Mouse (Mus musculus) hindbrain, embryonic 14.5 days (tissue): ENCODE measurements at regions not wholly inside any gene's neighbourhood (a gene's known extent, or its start where the extent isn't known, plus 50 kb on each side); places are given as distances from the start of the nearest gene placed in this dataset.
A peak's percentile ranks its signal among the peaks of the same experiment; 100 is the strongest.

Experiments
- ATAC-seq: fragments of 200-750 bp; cut with Nextera tagmentation; 2 replicates; pipeline ENCODE4 v1.8.0; 2017; ENCODE audit warnings: moderate number of reproducible peaks, mild to moderate bottlenecking, moderate TSS enrichment, moderate library complexity; ENCODE audit not compliant: low FRiP score
- DNase-seq: peaks from one replicate; pipeline ENCODE4 v3.0.0-alpha.2; 2015; ENCODE audit warnings: low spot score
- H3K27ac ChIP-seq: fragments of 300-500 bp; sonication (generic); 2 replicates; pipeline ENCODE4 v1.5.1; 2014; ENCODE audit warnings: mild to moderate bottlenecking, moderate library complexity
- H3K27me3 ChIP-seq: fragments of 300-500 bp; sonication (generic); 2 replicates; pipeline ENCODE4 v1.6.1; 2014; ENCODE audit warnings: mild to moderate bottlenecking, low read length, mixed read lengths; ENCODE audit not compliant: control insufficient read depth, insufficient read depth
- H3K36me3 ChIP-seq: fragments of 300-500 bp; sonication (generic); replicated peaks from 2 replicates; pipeline ENCODE4 v1.6.1; 2014; ENCODE audit not compliant: control insufficient read depth, insufficient read depth
- H3K4me1 ChIP-seq: fragments of 300-500 bp; sonication (generic); replicated peaks from 2 replicates; pipeline ENCODE4 v1.6.1; 2014; ENCODE audit warnings: antibody characterized with exemption, low read length, mixed read lengths; ENCODE audit not compliant: control insufficient read depth, insufficient read depth
- H3K4me2 ChIP-seq: fragments of 300-500 bp; sonication (generic); replicated peaks from 2 replicates; pipeline ENCODE4 v1.6.1; 2014; ENCODE audit warnings: mild to moderate bottlenecking, moderate library complexity
- H3K4me3 ChIP-seq: fragments of 300-500 bp; sonication (generic); replicated peaks from 2 replicates; pipeline ENCODE4 v1.5.1; 2014; ENCODE audit warnings: mild to moderate bottlenecking, low read length
- H3K9ac ChIP-seq: fragments of 300-500 bp; sonication (generic); 2 replicates; pipeline ENCODE4 v1.6.1; 2014
- H3K9me3 ChIP-seq: fragments of 300-500 bp; sonication (generic); 2 replicates; pipeline ENCODE4 v1.6.1; 2016; ENCODE audit warnings: low read length; ENCODE audit not compliant: control insufficient read depth
- WGBS: fragments of 180-500 bp; shearing (Covaris S2); extraction: QIAGEN DNeasy Blood & Tissue Kit; methylation state at CpG from one replicate; pipeline ENCODE4 v1.1.7; 2014; 5-methylcytosine and 5-hydroxymethylcytosine counted together

DNA sequence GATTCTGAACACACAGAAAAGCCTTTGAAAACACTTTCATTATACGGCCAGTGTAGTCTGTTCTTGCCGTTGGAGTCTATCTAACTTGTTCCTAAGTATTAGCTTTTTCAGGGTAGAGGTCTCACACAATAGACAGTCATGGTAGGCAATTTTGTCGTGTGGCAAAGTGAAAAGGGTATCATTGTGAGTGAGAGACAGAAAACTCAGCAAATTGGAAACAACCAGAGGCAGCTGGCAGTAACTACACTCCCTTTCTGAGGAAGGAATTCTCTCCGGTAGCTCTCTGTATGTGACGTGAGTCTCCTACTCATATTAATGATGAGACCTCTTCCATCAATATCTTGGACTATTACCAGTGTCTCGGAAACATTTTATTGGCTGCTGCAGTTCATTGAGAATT, 413.8 kb upstream of the Hnrnpa3 start:
- Histone ChIP-seq H3K4me2 (no peak overlapping the region), H3K27me3 (no peaks in the 10 kb centered on the region), H3K36me3 (no peaks in the 10 kb centered on the region), H3K27ac (peak overlapping the region; percentile 86), H3K4me3 (no peak overlapping the region), H3K9me3 (no peaks in the 10 kb centered on the region), H3K9ac (no peak overlapping the region), H3K4me1 (peaks cover 26% of the 10 kb centered on the region)
- DNase-seq: no peak
- 40% methylated on average over 6 of the region's 6 CpGs for WGBS
- ATAC-seq: no peak

DNA sequence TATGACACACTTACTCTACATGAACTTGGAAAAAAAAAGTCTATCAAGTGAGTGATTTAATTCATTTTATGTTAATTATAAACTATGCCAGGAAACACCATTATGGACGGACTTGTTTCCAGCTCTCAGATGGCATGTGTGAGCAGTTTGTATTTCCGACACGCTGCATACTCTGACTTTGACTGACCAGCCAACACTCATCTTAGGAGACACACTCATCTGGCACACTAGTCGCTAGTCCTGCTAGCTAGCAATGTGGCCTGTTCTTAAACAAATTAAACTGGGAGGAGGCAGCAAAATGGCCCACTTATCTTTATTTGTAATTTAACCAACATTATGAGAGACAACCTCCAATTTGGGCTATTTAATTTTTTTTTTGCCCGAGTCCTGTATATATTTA, 413.4 kb upstream of the Hnrnpa3 start:
- Histone ChIP-seq H3K4me1 (peaks cover 26% of the 10 kb centered on the region), H3K4me2 (peak overlapping the region; percentile 36), H3K9ac (no peak overlapping the region), H3K36me3 (no peaks in the 10 kb centered on the region), H3K9me3 (no peaks in the 10 kb centered on the region), H3K27ac (peak overlapping the region; percentile 86), H3K4me3 (no peak overlapping the region), H3K27me3 (no peaks in the 10 kb centered on the region)
- no peak for ATAC-seq
- 56% methylated on average over 5 of the region's 5 CpGs for WGBS
- DNase-seq: no peak

DNA sequence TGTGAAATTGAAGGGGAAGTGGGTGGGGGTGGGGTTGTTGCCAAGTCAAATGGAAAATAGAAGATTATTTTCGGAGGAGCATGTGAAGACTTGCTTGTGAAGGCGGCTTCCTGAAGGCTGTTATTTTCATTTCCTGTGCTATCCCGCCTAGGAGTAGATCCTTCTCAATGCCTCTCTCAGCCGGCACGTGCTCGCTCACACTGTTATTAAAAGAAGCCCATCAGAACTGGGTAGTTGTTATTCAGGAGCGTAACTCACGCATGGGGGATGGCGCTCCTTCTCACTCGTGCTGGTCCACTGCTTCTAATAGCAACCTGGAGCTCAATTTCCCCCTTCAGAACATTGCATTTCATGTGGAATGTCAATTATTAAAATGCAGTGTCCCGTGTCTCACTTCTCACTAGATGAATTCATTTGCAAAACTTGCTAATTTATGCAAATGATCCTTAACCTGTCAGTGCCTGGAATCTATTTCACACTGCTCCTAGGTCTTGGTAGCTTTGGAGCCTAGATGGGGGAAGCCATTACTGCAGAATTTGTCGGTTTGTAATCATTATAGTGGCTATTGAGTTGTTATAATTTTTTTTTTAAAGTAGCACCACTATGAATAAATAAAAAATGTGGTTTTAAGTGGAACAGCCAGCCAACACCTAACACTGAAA, 412.8 kb upstream of the Hnrnpa3 start:
- Histone ChIP-seq H3K9ac (no peak overlapping the region), H3K4me1 (peaks cover 26% of the 10 kb centered on the region), H3K36me3 (no peaks in the 10 kb centered on the region), H3K27me3 (no peaks in the 10 kb centered on the region), H3K4me2 (peak overlapping the region; percentile 36), H3K9me3 (no peaks in the 10 kb centered on the region), H3K27ac (peak overlapping the region; percentile 86), H3K4me3 (no peak overlapping the region)
- ATAC-seq: peak; percentile 86
- DNase-seq: peak; percentile 64
- 9% methylated on average over 12 of the region's 12 CpGs for WGBS

DNA sequence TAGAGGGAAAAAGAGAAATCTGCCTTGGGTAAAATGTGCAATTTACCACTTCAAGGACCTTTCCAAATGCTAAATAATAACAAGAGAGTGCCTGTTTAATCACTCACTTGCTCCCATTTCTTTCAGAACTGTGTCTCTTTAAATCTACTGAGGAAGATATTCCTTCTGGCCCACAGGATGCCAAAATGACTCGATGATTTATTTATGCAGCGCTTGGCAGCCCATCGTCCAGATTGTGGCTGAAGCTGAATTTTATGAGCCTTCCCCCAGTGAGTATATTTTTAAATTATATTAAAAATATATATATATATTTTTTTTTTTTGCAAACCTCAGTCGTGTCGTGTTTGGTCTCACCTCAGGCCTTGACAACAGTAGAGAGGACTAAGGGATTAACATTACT, 410.8 kb upstream of the Hnrnpa3 start:
- DNase-seq (no peak), ATAC-seq (no peak)
- 33% methylated on average over 5 of the region's 5 CpGs for WGBS
- H3K9ac ChIP-seq: no peak overlapping the region
- H3K27me3 ChIP-seq: no peaks in the 10 kb centered on the region
- peak overlapping the region; percentile 14; the same call in 1 of the 2 replicates for H3K27ac ChIP-seq
- H3K4me2 ChIP-seq: no peak overlapping the region
- H3K4me1 ChIP-seq: peaks cover 26% of the 10 kb centered on the region
- no peaks in the 10 kb centered on the region for H3K9me3 ChIP-seq
- no peaks in the 10 kb centered on the region for H3K36me3 ChIP-seq
- H3K4me3 ChIP-seq: no peak overlapping the region

DNA sequence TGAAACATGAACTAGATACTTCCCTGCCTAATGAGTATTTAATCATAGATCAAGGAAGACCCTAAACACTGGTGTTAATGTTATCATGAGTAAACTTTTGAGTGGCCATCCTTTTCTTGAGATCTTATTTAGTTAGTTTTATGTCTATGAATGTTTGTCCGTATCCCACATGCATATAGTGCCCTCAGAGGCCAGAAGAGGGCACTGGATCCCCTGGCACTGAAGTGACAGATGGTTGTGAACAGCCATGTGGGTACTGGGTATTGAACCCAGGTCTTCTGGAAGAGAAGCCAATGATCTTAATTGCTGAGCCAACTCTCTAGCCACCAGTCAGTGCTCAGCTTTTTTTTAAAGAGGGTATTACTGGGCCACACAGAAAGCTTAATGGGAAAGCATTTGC, 408.6 kb upstream of the Hnrnpa3 start:
- no peak overlapping the region for H3K9ac ChIP-seq
- no peak for ATAC-seq
- H3K36me3 ChIP-seq: no peaks in the 10 kb centered on the region
- H3K9me3 ChIP-seq: no peaks in the 10 kb centered on the region
- H3K27me3 ChIP-seq: no peaks in the 10 kb centered on the region
- no peak for DNase-seq
- H3K4me2 ChIP-seq: no peak overlapping the region
- H3K27ac ChIP-seq: no peak overlapping the region
- 89% methylated on average over 1 of the region's 1 CpGs for WGBS
- no peak overlapping the region for H3K4me3 ChIP-seq
- peaks cover 10% of the 10 kb centered on the region for H3K4me1 ChIP-seq

DNA sequence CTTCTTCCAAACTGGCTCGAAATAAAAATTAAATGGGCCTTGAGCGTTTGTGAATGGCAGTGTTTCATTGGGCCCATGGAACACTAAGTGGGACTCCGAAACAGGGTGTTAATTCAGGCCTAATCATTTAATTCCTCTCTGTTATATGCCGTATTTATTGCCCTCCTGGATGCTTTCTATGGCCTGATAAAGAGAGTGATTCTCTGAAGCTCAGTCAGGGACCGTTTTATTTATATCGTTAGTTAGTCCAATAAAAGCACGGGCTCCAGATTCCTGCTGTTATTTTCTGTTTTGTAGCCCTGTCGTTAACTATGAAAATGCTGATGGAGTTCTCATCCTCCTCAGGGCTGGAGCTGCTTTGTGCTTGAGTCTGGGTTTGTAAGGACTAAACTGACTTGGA, 406.2 kb upstream of the Hnrnpa3 start:
- Histone ChIP-seq H3K9ac (no peak overlapping the region), H3K4me2 (no peak overlapping the region), H3K36me3 (no peaks in the 10 kb centered on the region), H3K9me3 (no peaks in the 10 kb centered on the region), H3K4me1 (no peaks in the 10 kb centered on the region), H3K27me3 (no peaks in the 10 kb centered on the region), H3K27ac (no peak overlapping the region), H3K4me3 (no peak overlapping the region)
- WGBS: 63% methylated on average over 8 of the region's 8 CpGs
- no peak for DNase-seq
- ATAC-seq: no peak

DNA sequence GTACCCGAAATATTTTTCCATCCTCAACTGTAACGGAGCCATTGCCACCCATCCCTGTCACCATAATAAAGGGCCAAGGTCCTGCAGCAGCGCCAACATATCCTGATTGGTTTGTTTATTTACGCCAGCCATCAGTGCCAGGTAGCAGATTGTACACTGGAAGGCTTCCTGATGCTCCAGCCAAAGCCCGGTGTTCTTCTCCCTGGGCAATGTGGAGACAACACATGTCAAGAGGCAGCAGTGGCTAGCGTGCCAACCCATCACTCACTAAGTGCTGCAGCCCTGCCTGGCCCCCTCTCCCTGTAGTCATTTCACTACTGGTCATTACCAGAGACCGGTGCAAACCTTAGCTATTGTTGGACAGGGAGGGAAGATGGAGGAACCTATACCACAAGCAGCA, 393.8 kb upstream of the Hnrnpa3 start:
- no peak for DNase-seq

DNA sequence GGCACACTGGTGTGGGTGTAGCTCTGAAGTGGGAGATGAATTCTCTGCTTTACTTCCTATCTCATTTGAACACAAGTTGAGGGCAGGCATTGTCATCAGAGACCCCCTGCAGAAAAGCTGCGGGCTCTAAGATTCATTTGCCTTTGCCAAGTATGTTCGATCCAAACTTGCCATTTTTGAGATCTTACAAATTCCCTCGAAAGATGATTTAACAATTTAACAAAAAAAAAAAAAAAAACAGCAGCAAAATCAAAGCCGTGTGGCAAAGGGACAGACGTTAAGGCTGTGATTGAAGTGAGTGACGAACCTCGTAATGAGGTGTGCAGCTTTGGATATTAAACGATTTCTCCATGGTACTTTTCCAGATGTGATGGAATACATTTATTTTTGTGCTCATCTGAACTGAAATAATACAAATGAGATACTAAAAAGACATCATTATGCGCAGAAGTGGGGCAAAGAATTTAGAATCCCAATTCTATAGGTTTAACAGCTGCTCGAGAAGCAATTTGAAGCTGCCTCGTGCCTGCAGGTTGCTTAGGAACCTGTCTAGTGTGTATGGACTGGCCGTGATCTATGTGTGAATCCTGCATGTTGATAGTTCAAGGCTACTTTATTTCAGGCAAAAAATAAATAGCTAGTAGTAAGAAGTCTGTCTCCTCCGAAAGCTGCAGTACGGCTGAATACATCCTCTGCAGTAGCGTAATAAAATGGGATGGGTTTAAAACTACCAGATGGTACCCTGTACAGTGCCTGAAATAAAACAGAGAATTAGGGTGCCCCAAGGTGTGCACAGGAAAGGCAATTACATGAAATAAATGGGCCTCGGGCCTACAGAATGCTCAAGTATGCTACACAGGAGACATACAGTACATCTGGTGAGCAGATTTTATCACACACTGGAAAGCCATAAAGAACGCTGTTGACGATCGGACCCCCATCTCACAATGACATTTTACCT, 393.0 kb upstream of the Hnrnpa3 start:
- ATAC-seq (no peak), DNase-seq (no peak)
- no peak overlapping the region for H3K4me3 ChIP-seq
- H3K27me3 ChIP-seq: no peaks in the 10 kb centered on the region
- no peak overlapping the region for H3K4me2 ChIP-seq
- WGBS: 59% methylated on average over 19 of the region's 19 CpGs
- no peaks in the 10 kb centered on the region for H3K9me3 ChIP-seq
- peaks cover 40% of the 10 kb centered on the region for H3K4me1 ChIP-seq
- H3K36me3 ChIP-seq: no peaks in the 10 kb centered on the region
- no peak overlapping the region for H3K9ac ChIP-seq
- H3K27ac ChIP-seq: peak overlapping the region; percentile 60

More for the DNA sequence above, 393.8 kb upstream of the Hnrnpa3 start:
- no peak overlapping the region; the same call in 1 of the 2 replicates for H3K9ac ChIP-seq
- no peak for ATAC-seq
- no peaks in the 10 kb centered on the region for H3K27me3 ChIP-seq
- H3K4me2 ChIP-seq: no peak overlapping the region
- H3K36me3 ChIP-seq: no peaks in the 10 kb centered on the region
- no peaks in the 10 kb centered on the region for H3K9me3 ChIP-seq
- H3K27ac ChIP-seq: peak overlapping the region; percentile 60
- WGBS: 68% methylated on average over 7 of the region's 7 CpGs
- H3K4me1 ChIP-seq: peaks cover 39% of the 10 kb centered on the region
- H3K4me3 ChIP-seq: no peak overlapping the region

DNA sequence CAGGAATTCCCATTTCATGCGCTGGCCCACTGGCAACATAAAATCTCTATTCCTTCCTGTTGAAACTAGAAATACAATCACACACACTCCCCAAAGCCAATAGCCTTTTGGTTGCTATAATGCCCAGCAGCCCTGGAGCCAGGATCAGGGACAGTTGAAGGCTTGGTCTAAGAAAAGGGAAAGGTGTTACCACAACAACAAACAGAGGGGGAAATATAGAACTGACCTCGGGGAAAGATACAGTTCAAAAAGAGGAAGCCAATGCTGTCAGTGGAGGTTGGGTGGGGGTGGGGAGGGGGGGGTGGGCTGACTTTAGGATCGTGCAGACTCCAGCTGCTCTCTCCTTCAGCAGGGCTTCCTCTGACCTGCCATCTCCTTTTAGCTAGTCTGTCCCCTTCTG, 391.1 kb upstream of the Hnrnpa3 start:
- Histone ChIP-seq H3K9ac (no peak overlapping the region), H3K4me3 (no peak overlapping the region), H3K9me3 (no peaks in the 10 kb centered on the region), H3K4me1 (peaks cover 40% of the 10 kb centered on the region), H3K4me2 (no peak overlapping the region), H3K27me3 (no peaks in the 10 kb centered on the region), H3K27ac (no peak overlapping the region), H3K36me3 (no peaks in the 10 kb centered on the region)
- no peak for DNase-seq
- ATAC-seq: no peak
- WGBS: 75% methylated on average over 3 of the region's 3 CpGs
